Comparison of ENCODE assay signal across 14 mouse cellular contexts in genomic region chr15:78118275-78118995, GRCm38 (mm10). TPM values are rescaled to one million over a fixed set of nuclear protein-coding genes. Genes with fewer than 3 reads are reported as not detected.
A peak's percentile ranks its signal among the peaks of the same experiment; 100 is the strongest.
DNase-seq lines count a peak whose midpoint lies in the region; ATAC-seq and TF ChIP-seq lines count a peak whose summit lies in the region.
"Had no signal": no experiment of that assay in that cellular context is flagged by ENCODE, and none has a peak within 500 bp of the region (broad histone marks: within the 10 kb centered on the region; RNA-seq: fewer than 3 reads in every experiment).

No protein-coding gene starts in this region.

- peak overlapping the region; percentile 43 for H3K27ac ChIP-seq in cortical plate, adult 2 months (ENCODE audit: insufficient read depth, low read length)
- H3K27ac ChIP-seq in midbrain, embryonic 10.5 days (replicated peaks): no peak overlapping the region
- H3K27ac ChIP-seq in neural tube, embryonic 15.5 days (replicated peaks): peak overlapping the region; percentile 85
- no peak overlapping the region for H3K27ac ChIP-seq in gastrocnemius, adult 2 months
- H3K27ac ChIP-seq: kidney, embryonic 15.5 days; limb, embryonic 13.5 days; lung, embryonic 15.5 days had no signal

- H3K4me2 ChIP-seq in neural tube, embryonic 15.5 days: peak overlapping the region; percentile 66

- no peaks in the 10 kb centered on the region for H3K4me1 ChIP-seq in cortical plate, adult 2 months (ENCODE audit: control insufficient read depth, insufficient read depth, low read length)
- peaks cover 13% of the 10 kb centered on the region for H3K4me1 ChIP-seq in midbrain, embryonic 10.5 days
- peaks cover 40% of the 10 kb centered on the region for H3K4me1 ChIP-seq in neural tube, embryonic 15.5 days

- peak overlapping the region; percentile 77 for H3K4me3 ChIP-seq in cortical plate, adult 2 months (ENCODE audit: insufficient read depth, low read length)
- H3K4me3 ChIP-seq in midbrain, embryonic 10.5 days: 0 out of 2 replicates have a peak overlapping the region, but pooled peaks have one; percentile 10
- H3K4me3 ChIP-seq in neural tube, embryonic 15.5 days (replicated peaks): peak overlapping the region; percentile 54
- no peak overlapping the region for H3K4me3 ChIP-seq in gastrocnemius, adult 2 months
- H3K4me3 ChIP-seq: lung, embryonic 15.5 days had no signal

- no peaks in the 10 kb centered on the region for H3K9me3 ChIP-seq in midbrain, embryonic 10.5 days (replicated peaks)
- H3K9me3 ChIP-seq in neural tube, embryonic 15.5 days (replicated peaks): no peaks in the 10 kb centered on the region
- H3K9me3 ChIP-seq: kidney, embryonic 15.5 days; limb, embryonic 13.5 days; lung, embryonic 15.5 days had no signal

- WGBS in midbrain, embryonic 10.5 days: 72% methylated on average over 18 of the region's 18 CpGs
- WGBS in neural tube, embryonic 15.5 days: 26% methylated on average over 17 of the region's 18 CpGs

- ATAC-seq in neural tube, embryonic 15.5 days (ENCODE audit: low FRiP score): no peak

- peaks cover 36% of the 10 kb centered on the region for H3K27me3 ChIP-seq in midbrain, embryonic 10.5 days (ENCODE audit: low read depth, poor library complexity, severe bottlenecking)
- no peaks in the 10 kb centered on the region for H3K27me3 ChIP-seq in neural tube, embryonic 15.5 days (replicated peaks)

- 0 out of 2 replicates have a peak, but pooled peaks have one; percentile 12 for TF ChIP-seq POLR2A in cortical plate, adult 2 months (IDR thresholded peaks at IDR 0.05; ENCODE audit: extremely low read depth, insufficient read depth, low read length)

- H3K9ac ChIP-seq in neural tube, embryonic 15.5 days (replicated peaks): peak overlapping the region; percentile 63
- H3K9ac ChIP-seq: kidney, embryonic 15.5 days; limb, embryonic 13.5 days; lung, embryonic 15.5 days had no signal

- H3K36me3 ChIP-seq in midbrain, embryonic 10.5 days: no peaks in the 10 kb centered on the region
- H3K36me3 ChIP-seq in neural tube, embryonic 15.5 days: no peaks in the 10 kb centered on the region
- H3K36me3 ChIP-seq: kidney, embryonic 15.5 days; limb, embryonic 13.5 days; lung, embryonic 15.5 days had no signal

- peak; percentile 60 for DNase-seq in left cerebral cortex, postnatal 4 days
- DNase-seq in left cerebral cortex, postnatal 14 days (ENCODE audit: low spot score in 2 of 2): no peak
- DNase-seq in midbrain, embryonic 10.5 days (ENCODE audit: low spot score): no peak
- no peak for DNase-seq in thymus, postnatal 4 days
- no peak for DNase-seq in heart, adult 8-10 months (ENCODE audit: low spot score)
- no peak for DNase-seq in gastrocnemius, adult 2 months
- DNase-seq: heart, postnatal 4 days; right cerebral cortex, postnatal 4 days had no signal

- no peak for TF ChIP-seq CTCF in cortical plate, adult 2 months (IDR thresholded peaks at IDR 0.05; ENCODE audit: extremely low read depth, insufficient read depth, low read length)
- no peak for TF ChIP-seq CTCF in gastrocnemius, adult 2 months (IDR thresholded peaks at IDR 0.05)

- intact Hi-C loops in left cerebral cortex, postnatal 4 days (cut with DNase I): loop anchor here (2.0 kb wide), 1 partner anchor 54 kb away; no protein-coding TSS in a partner anchor
- intact Hi-C loops in left cerebral cortex, postnatal 14 days (cut with DNase I): loop anchor here (5.0 kb wide), 4 partner anchors 51 to 136 kb away; partner anchors contain the start of gene Ift27
- intact Hi-C loops in gastrocnemius, adult 2 months (cut with DNase I): no loop called here

RNA-seq across cellular contexts. Expression of gene Cacng2, which starts 1.4 kb away (rescaled TPM):
- 10 to 100 TPM; 36.0 to 36.7 TPM for total RNA-seq in left cerebral cortex, postnatal 4 days (2021)
- 10 to 100 TPM; 60.5 to 68.7 TPM for total RNA-seq in left cerebral cortex, postnatal 14 days (2021)
- polyA plus RNA-seq in cortical plate, adult 2 months (2012; rRNA removed): 28.2 and 28.4 TPM in 2 replicates
- polyA plus RNA-seq in midbrain, embryonic 10.5 days (2016; fragmentation: Nextera tagmentation; extraction: Ambion mirVana): 0.22 and 0.60 TPM in 2 replicates
- 15.4 and 18.9 TPM in 2 replicates for polyA plus RNA-seq in neural tube, embryonic 15.5 days (2015; fragmentation: Nextera tagmentation; extraction: Ambion mirVana)
- total RNA-seq in heart, adult 8-10 months (2022): not detected
- not detected for total RNA-seq in gastrocnemius, adult 2 months (2021)
- total RNA-seq: heart, postnatal 4 days; megakaryocyte-erythroid progenitor cell, adult 5-6 weeks had no signal
- polyA plus RNA-seq: limb, embryonic 13.5 days; lung, embryonic 15.5 days had no signal

RNA-seq across cellular contexts. Expression of gene Ift27, which starts 55.5 kb away (rescaled TPM):
- total RNA-seq in left cerebral cortex, postnatal 4 days (2021): 10 to 100 TPM; 39.9 to 41.0 TPM
- 10 to 100 TPM; 35.4 to 42.3 TPM for total RNA-seq in left cerebral cortex, postnatal 14 days (2021)
- polyA plus RNA-seq in cortical plate, adult 2 months (2012; rRNA removed): 43.9 and 44.4 TPM in 2 replicates
- polyA plus RNA-seq in midbrain, embryonic 10.5 days (2016; fragmentation: Nextera tagmentation; extraction: Ambion mirVana): 172 and 181 TPM in 2 replicates
- 88.4 and 99.8 TPM in 2 replicates for polyA plus RNA-seq in neural tube, embryonic 15.5 days (2015; fragmentation: Nextera tagmentation; extraction: Ambion mirVana)
- total RNA-seq in heart, adult 8-10 months (2022): 10 to 100 TPM; 10.5 to 14.1 (median 10.9) TPM
- total RNA-seq in gastrocnemius, adult 2 months (2021): 10 to 100 TPM; 11.7 to 16.0 TPM

Comparison
In these comparisons a context has a peak if more than half of its experiments do, and no peak if none do; other contexts are left out.
1. H3K27ac ChIP-seq: peak in cortical plate, adult 2 months (single experiment) and neural tube, embryonic 15.5 days (single experiment); none in midbrain, embryonic 10.5 days (single experiment) and gastrocnemius, adult 2 months (single experiment).
2. RNA of gene Cacng2, which starts 1.4 kb away (total RNA-seq): 60.5 to 68.7 TPM in left cerebral cortex, postnatal 14 days and 36.0 to 36.7 TPM in left cerebral cortex, postnatal 4 days; not detected in heart, adult 8-10 months and not detected in gastrocnemius, adult 2 months; every median in the first group is over 10 times any median in the second.